Mouse (Mus musculus) lung, postnatal 14 days (tissue): Measurements from ENCODE around the gene D930020B18Rik.

Source experiments
- DNase-seq: peaks from one replicate; pipeline ENCODE4 v3.0.0; 2021

Gene D930020B18Rik

DNA sequence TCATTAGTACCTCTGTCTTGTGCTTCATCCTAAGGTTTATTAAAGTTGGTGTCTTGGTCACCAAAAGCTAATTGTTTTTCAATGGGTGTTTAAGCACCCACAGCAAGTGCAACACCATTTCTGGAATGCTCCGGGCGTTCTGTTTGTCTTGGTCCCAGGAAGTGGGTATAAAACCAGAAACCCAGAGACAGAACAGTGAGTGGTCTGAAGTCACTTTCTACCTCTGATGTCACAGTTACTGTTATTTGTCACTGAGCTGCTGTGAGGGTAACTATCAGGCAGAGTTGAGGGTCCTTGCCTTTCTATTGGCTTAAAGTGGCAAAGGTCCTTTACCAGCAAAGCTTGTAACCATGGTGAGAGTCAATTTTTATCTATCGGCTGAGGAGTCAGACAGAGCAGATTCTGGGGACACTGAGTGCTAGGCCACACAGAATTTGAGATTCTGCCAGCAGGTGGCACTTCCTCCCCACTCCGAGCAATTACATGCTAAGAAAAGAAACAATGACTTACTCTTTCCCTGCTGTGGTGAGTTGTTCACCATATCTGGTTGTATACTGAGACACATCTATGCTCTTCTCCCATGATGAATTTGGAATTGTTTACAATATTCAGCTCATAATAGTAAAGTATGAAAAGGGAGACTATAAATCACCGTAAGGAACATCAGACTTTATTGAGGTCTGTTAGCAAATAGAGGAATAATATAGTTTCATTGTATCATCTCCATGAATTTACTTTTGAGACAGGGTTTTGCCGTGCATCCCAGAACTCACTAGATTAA, 1.0 kb upstream of the D930020B18Rik start:
- DNase-seq = peak; percentile 15

DNA sequence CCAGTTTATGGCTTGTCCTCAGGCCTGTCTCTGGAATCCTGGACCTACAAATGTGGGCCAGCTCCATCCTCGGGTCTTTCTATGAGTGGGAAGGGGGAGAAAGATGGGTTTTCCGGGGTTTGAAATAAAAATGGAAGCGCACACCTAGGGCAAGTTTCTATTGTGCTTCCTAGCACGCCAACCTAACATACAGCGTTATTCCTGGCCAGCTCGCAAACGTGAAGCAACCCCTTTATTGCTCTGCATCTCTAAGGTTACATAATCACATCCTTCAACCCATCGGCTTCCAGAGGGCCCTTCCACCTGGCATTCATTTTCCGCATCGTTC, 480 bp upstream of the D930020B18Rik start:
- DNase-seq = no peak

DNA sequence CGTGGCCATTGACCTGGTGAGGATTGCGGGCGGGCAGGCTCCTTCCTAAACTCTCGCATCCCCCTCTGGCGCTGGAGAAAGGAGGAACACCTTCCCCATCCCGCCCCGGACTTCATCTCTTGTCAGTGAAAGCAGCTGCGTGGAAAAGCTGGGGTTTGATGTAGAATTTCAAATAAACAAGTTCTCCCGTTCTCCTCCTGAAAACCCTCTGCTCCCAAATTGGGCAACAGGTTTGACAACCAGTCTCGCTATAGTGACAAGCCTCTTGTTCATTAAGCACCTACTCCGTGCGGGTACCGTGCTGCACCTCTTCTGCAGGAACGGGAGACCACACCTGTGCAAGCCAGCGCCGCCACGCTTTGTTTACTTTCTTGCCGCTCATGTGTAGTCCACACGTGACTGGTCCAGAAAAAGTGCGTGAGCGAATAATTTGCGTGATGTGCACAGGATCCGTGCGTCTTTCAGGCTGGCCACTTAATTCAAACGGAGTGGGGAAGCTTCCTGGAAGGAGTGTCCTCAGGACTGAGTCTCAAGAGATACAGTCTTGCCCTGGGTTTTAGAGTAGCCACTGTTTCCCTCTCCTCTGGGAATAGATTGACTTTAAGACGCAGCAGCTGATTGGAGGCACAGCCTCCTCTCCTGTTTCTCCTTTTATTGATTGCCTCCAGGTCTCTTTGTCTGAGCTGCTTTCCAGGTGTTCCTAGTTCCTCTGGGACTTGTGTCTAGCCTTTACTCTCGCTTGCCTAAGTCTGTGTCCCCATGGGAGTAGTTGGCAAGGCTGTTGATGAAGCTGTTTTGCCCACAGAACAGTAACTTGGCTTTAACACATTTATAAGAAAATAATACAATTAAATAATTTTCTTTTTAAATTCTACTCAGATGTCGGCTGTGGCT, 913 bp downstream of the D930020B18Rik start:
- DNase-seq = no peak

DNA sequence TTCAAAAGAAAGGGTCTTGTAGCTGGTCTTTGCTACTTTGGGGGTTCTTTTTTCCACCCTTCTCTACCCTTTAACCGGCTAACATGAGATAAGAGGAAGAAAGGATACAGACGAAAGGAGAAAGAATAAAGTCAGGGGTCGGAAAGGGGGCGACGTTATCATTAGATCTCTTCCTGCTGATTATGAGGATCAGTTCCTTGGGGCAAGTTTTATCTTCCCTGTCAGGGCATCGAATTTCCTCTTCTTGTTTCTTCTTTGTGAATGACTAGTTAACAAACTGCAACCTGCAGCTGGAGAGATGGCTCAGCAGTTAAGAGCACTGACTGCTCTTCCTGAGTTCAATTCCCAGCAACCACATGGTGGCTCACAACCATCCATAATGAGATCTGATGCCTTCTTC, 4.9 kb downstream of the D930020B18Rik start:
- no peak for DNase-seq

DNA sequence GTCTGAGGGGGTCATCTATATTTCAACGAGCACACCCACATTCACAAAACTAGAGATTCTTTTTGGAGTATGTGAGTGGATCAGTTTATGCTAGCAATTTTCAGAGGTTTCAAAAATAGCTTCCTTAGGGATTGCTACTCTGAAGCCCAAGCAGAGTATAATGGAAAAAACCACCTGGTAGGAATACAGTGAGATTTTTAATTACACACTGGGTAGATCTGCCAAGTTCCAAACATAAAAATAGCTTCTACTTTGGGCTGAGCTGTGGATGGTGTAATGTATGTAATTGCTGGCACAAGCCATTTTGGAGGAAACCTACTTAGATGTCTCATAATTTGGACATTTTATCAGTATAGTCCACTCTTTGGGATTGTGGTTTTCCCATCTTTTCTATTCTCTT, 11.7 kb downstream of the D930020B18Rik start:
- no peak for DNase-seq

DNA sequence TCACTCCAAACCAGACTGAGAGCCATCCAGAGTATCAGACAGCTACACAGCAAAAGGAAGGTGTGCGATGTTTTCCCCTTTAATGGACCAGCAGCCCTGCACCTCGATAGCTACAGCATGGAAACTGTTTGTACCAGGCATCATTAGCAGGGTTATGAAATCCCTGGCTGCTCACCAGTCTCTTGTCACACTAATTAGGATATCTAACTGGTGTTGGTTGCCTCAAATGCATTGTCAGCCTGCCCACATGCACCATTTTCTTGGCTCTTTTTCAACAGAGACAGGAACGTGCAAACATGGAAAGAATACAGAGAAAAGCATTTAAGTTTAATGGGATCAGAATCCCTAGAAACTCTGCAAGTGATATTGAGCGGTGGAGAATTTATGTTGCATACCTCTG, 14.5 kb downstream of the D930020B18Rik start:
- no peak for DNase-seq

DNA sequence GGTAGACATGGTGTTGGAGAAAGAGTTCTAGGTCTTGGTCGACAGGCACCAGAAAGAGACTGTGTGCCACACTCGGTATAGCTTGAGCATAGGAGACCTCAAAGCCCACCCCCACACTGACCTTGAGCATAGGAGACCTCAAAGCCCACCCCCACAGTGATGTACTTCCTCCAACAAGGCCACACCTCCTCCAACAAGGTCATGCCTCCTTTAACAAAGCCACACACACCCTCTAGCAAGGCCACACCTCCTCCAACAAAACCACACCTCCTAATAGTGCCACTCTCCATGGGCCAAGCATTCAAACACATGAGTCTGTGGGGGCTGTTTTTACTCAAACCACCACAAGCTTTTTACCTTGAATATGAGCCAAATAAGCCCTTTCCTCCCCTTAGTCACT, 21.3 kb downstream of the D930020B18Rik start:
- DNase-seq = no peak

DNA sequence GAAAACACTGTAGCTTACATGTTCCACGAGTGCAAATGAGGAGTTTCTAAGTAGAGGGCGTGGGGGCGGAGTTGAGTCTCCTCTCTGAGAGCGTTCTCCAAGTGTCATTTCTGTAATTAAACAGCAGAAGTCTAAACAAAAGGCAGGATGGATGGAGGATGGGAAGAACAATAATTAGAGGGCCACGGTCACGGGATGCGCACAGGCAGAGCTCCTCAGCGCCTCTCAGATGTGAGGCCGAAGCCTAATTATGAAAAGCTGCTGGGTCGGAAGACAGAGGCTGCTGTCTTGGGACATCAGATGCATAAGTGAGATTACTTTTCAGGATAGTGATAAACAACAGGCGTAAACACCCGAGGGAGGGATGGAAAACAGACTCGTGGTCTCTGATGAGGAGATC, 22.2 kb downstream of the D930020B18Rik start:
- DNase-seq = no peak

DNA sequence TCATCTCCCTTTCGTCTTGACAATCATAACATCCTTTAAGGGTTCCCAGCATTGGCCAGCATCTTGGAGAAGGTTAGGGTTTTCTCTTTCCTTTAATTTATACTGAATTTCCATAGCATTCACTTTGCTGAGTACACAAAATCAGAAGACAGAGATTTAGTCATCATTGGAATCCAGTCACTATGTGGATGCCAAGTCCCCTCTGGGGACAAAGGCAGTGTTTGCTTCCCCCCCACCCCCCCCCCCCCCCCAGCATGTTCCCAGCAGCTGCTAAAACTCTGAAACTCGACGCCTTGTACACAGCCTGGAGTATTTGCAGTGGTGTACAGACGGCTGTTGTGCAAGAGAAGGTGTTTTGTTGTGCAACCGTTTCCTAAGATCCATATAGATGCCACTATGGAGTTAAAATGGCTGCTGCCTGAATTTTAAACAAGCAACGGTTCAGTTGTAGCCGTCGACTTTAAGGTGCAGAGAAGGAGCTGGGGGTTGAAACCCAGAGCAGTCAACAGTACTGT, 24.3 kb downstream of the D930020B18Rik start:
- DNase-seq = no peak

DNA sequence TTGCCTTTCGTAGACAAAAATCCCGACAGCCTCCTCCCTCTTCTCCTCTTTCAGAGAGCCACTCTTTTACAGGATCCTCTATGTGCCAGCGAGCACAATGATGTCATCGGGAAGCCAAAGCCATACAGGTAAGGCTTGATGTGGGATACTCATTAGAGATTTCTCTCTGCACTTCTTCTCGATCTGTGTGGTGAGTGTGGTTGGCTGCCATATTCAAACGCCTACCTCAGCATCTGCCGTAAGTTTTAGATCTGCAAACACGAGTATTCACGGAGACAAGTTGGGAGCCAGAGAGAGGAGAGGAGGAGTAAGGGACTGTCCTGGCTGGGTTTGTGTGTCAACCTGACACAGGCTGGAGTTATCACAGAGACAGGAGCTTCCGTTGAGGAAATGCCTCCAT, 27.7 kb downstream of the D930020B18Rik start:
- DNase-seq = no peak

DNA sequence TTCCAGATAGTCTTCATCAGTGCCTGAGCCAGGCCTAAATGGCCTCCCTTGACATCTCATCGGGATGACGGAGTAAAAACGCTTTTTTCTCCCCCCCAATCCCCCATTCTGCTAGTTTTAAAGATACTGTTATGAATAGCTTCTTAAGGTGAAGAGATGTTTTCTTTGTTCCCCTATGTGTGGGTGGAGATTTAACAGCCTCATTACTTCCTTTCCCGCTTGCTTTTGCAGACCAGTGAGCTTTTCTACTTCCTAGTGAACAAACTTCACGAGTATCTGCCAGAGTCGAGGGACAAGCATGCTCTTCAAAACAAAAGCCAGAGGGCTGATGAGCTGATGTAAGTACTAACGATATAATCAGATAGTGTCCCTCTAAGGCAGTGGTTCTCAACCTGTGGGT, 35.6 kb downstream of the D930020B18Rik start:
- no peak for DNase-seq

DNA sequence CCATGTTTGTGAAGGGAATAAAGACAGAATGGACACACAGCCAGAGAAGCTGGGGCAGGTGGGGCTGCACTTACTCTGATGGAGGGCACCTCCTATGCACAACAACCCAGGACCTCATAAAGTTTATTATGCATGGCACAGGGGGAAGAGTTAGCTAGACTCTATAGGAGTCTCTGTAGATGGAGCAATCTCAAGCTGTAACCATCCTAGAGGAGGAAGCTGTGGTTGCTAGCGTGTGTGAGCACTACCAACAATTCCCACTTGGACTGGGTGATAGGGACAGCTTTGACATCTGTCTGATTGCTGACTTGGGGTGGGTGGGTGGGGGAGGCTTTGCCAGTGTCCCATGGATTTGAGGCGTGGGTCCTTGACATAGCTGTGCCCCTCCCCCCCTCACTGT, 39.5 kb downstream of the D930020B18Rik start:
- DNase-seq = no peak

DNA sequence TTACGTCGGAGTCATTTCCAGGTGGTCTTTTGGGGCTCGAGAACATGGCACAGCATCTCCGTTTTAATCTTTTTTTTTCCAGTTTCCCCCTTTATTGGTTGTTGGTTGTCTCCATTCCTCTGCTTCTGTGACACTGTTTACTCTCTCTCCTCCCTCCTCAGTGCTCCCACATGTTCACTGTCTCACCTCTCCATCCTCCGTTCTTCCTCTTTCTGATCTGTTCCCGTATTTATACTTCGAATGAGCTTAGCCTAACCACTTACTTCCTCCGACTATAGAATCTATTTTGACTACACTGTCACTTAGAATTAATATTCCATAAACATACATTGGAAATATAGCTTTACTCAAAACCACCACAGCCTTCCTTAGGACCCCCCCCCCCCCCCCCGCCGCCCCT, 41.2 kb downstream of the D930020B18Rik start:
- DNase-seq = no peak

DNA sequence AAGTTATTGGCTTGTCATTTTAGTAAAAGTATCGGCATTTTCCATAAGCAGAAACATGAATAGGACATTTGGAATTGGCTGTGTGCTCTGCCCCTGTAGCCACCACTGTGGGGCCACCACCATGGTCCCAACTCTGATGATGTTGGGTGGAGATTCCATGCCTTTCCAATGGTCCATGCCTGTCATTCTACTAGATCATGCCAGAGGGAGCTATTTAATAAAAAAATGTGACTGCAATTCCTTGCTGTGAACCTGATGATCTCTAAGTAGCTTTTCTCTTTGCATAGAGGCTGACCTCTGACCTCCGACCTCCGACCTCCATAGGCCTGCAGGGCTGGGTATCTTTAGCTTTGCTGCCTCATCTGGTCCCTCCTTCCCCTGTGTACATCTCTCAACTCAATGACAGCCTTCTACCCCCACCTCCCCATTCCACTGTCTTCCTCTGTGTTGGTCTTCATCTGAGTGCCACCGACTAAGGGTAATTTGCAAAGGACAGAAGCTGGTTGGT, 44.8 kb downstream of the D930020B18Rik start:
- no peak for DNase-seq

DNA sequence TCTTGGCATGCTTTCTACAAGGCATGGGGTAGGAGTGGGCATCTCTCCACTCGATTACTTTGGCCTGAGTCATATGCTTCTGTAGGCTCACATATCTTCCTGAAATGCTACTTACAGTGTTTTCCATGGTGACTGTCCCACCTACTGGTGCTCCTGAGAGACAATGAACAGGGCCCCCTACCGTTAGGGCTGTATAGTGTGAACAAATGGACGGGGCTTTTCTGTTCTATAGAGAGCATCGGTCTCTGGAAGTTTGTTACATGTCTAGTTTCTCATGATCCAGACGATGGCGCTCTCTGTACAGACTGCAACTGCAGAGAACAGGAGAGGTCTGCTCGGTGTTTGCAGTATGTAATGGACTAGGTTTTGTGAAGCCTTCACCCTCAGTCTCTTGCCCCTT, 46.1 kb downstream of the D930020B18Rik start:
- DNase-seq = no peak

DNA sequence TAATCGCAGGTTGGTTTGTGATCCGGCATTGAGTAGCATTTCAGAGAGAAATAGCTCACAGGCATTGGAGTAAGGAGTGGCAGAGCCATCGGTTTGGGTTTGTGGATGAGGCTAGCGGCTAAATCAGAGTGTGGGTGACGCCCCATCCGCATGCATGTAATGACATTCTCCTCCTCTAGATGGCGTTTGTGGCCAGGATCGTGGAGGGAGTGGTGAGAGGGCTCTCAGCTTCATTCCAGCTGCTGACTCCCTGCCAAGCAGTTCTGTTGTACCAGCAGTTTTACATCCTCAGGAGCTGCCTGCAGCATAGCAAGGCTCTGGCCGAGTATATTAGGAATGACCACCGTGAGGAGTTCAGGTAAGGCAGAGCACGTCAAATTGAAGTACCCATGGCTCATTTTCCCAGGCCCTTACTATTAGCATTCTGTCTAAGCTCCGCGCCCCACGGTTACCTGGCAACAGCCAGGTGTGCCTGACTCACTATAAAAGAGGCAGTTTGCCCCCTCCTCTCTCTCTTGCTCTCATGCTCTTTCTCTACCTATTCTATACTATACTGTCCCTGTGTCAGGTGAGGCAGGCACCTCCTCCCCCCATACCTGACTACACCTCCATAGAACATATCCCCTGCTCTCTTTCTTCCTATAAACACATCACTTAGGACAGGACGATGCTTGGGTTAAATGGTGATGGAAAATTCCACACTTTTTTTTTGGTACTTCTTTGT, 48.4 kb downstream of the D930020B18Rik start:
- peak; percentile 83 for DNase-seq

DNA sequence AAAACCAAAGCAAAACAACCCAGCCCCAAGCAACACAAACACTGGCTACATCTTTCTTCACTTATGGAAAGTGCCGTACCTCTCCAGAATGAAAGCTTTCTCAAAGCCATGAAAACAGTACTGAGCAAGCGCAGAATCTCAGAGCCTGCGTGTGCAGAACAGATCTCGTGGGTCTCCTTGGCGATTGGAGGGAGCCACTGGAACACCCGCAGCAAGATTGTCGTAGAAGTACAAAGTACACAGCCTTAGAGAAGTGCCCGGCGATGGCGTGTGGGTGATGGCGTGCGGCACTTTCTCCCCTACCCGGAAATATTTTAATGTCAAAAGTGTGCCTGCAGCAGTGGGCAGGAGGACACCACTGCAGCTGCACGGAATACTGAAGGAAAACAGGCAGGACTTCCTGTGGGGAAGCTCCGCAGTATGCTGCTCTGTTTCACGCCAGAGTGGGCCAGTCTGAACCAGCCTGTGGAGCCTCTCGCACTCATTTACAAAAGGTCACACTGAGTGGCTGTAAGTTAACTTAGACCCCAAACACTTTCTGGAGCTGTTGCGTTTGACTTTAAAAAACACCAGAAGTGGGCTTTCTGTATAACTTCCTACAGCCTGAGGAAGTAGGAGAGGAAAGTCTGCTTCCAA, 51.7 kb downstream of the D930020B18Rik start:
- DNase-seq = no peak

DNA sequence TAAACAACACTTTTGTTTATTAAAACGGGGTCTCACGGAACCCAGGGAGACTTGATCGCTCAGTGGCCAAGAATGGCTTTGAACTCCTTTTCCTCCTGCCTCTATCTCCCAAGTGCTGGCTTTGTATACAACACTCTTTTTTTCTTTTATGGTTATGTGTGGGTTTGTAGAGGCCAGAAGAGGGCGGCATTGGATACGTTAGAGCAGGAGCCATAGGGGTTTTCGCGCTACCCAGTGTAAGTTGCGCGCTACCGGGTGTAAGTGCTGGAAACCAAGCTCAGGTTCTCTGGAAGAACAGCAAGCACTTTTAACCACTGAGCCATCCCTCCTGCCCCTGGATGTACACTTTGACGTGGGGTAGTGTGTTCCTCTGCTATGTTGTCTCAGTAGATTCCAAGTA, 53.2 kb downstream of the D930020B18Rik start:
- DNase-seq = no peak

DNA sequence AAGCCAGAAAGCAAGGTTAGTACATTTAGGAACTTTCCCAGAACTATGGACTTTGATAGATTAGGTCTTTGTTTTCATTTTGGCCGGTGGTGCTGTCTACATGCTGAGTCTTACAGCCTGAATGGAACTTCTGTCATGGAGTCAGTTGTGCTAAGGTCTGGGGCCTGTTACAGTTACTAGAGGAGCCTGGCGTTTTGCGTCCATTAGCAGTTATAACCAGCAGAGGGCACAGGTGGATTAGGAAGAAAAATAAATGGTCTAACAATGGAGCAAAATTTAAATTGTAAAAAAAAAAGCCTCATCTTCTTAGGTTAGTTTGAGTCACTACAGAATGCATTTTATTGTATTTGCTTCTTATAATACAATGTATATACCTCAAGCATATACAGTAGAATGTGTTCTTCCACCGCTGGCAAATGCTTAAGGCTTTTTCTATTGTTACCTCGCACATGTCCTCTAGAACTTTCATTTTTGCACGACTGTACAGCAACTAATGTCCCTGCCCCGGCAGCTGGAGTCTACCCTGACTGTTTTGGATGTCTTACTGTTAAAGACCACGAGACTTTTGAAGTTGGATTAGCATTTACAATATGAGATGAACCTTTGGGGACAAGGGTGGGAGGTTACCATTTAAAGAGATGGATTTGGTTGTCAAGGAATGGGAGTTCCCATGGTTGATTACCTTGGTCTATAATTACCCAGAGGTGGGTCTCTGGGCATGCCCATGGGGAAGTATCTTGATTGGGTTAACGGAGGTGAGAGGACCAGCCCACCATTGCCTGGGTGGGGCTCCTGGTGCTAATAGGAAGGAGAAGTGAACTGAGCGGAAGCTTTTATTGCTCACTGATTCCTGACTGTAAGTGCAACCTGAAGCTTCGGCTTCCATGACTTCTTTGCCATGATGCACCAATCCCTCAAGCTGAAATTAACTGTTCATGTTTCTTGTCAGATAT, 60.2 kb downstream of the D930020B18Rik start:
- DNase-seq = peak; percentile 75

DNA sequence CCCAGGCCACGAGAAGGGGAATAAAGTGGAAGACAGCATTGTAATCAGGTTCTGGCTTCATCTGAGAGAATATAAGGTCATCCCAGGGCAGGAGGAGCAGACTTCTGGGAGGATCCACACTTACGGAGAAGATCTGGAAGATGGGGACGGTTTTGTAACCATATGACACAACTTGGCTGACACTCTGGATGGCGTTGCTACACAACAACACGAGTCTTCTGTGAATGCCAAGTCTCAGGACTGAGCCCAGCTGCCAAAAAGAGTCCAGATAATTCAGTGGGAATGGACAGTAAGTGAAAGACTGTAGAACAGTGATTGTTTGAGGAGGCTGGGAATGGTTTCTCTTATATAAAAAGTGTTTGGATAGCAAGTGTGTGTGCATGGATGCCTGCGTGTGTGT, 62.2 kb downstream of the D930020B18Rik start:
- DNase-seq = peak; percentile 56

DNA sequence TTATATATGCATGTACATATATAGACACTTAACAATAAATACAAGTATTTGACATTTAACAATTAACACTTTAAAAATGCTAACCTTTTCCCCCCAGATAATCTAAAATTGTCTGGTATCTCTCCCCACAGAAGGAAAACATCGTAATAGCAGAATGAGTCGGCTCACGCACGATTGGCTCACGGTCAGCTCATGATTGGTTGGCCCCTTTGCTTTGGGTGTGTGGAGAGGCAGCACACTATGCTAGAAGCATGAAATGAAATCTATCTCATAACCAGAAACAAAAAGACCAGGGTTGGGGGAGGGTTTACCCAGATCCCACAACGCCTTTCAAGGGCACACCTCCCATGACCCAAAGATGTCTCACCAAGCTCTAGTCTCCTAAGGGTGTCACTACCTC, 63.5 kb downstream of the D930020B18Rik start:
- DNase-seq = no peak
